Mouse (Mus musculus): ENCODE measurements around the gene Cdk5r2. TPM values are rescaled to one million over a fixed set of nuclear protein-coding genes. Genes with fewer than 3 reads are reported as not detected.

Gene Cdk5r2
- total RNA-seq, 2 experiments from 2014 or later: 0.06 TPM; not detected in 1

GRCm38 (mm10) chr1:74848946-74849345 lies 5.8 kb upstream of the Cdk5r2 start:
- intact Hi-C loops (cut with DNase I; ENCODE audit: low total_unique reads): no loop called here
- no peak for DNase-seq

GRCm38 (mm10) chr1:74850251-74850650 lies 4.5 kb upstream of the Cdk5r2 start:
- no peak for DNase-seq
- intact Hi-C loops (cut with DNase I; ENCODE audit: low total_unique reads): no loop called here

DNA sequence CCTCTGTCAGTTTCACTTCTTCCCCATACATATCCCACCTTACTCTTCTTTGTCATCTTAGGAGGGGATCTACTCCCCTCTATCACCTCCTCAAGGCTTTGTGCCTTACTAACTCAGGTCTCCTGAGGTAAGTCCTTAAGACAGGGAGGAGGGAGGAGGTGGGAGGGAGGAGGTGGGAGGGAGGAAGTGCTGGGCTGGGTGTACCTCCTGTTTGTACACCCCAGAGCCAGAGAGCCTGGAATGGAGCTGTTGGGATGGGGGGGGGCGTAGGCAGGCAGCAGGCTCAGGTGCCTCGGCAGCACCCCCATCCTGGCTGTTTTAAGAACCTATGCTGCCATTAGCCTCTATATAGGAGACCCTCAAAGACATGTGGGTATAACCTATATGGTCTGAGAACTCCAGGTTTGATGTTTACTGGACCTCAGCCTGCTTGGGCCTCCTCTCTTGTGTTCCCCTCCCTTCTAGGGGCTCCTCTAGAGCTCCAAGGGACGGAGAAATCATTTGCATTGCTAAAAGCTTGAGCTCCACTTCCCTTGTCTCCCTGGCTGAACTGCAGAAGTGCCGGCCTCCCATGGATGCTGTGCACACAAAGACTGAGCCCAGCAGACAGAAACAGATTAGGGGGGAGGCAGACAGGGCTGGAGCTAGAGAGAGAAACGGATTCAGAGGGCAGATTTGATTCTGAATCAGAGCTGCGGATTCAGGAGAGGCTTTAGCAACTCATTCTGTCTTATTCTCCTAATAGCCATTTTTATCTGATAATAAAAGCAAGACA lies 3.5 kb upstream of the Cdk5r2 start:
- no peak for DNase-seq
- intact Hi-C loops (cut with DNase I; ENCODE audit: low total_unique reads): no loop called here

DNA sequence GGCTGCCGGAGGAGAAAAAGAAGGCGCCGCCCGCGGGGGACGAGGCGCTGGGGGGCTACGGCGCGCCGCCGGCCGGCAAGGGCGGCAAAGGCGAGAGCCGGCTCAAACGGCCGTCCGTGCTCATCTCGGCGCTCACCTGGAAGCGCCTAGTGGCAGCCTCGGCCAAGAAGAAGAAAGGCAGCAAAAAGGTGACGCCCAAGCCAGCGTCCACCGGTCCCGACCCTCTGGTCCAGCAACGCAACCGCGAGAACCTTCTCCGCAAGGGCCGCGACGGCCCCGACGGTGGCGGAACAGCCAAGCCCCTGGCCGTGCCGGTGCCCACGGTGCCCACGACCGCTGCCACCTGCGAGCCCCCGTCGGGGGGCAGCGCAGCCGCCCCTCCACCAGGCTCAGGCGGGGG lies 422 bp downstream of the Cdk5r2 start:
- no peak for DNase-seq
- intact Hi-C loops (cut with DNase I; ENCODE audit: low total_unique reads): no loop called here

GRCm38 (mm10) chr1:74855651-74856438 lies 1.1 kb downstream of the Cdk5r2 start:
- DNase-seq: no peak
- intact Hi-C loops (cut with DNase I; ENCODE audit: low total_unique reads): no loop called here

DNA sequence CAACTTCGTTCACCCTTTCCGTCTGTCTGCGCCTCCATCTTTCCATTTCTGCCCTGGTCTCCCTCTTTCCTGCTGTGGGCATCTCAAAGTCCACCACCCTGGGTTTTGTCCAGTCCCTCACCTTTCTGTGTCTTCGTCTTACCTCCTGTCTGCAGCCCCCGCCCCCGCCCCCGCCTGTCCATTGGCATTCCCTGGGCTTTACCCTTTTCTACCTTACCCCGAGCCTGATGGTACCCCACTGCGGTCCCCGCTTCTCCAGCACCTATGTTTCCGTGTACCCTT lies 1.6 kb downstream of the Cdk5r2 start:
- DNase-seq: no peak
- intact Hi-C loops (cut with DNase I; ENCODE audit: low total_unique reads): no loop called here

DNA sequence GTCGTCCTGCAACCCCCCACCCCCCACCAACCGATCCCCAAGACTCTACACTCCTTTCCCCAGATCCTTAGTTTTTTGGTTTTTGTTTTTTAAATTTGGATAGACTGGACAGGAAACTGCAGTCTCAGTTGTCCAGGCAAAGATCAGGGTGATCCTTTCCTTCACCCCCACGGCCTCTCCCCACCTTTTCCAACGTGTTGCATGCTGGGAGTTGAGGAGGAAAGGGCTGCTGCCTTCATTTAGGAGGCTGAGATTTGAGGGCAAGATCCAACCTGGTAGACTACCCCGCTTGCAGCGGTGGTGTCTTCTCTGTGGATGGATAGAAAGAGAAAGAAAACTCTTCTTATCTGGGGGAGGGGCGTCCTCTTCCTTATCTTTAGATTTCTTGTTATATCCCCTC lies 2.1 kb downstream of the Cdk5r2 start:
- no peak for DNase-seq
- intact Hi-C loops (cut with DNase I; ENCODE audit: low total_unique reads): no loop called here

DNA sequence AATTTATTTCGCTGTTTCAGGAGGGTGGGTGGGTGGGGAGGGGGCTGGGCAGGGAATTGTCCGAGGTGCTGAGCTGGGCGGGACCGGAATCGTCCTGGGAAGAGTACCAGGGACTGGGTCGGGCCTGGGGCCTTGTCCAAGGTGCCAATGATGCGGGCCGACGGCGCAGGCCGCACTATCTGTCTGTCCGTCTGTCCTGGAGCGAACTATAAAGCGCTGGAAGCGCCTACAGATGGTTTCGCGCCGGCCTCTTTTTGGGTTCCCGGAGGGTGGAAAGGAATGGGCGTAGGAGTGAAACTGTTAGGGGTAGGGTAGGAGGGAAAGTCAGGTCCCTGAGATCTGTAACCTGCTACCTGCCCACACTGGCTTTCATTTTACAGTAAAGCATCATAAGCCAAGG lies 2.5 kb downstream of the Cdk5r2 start:
- no peak for DNase-seq
- intact Hi-C loops (cut with DNase I; ENCODE audit: low total_unique reads): no loop called here

DNA sequence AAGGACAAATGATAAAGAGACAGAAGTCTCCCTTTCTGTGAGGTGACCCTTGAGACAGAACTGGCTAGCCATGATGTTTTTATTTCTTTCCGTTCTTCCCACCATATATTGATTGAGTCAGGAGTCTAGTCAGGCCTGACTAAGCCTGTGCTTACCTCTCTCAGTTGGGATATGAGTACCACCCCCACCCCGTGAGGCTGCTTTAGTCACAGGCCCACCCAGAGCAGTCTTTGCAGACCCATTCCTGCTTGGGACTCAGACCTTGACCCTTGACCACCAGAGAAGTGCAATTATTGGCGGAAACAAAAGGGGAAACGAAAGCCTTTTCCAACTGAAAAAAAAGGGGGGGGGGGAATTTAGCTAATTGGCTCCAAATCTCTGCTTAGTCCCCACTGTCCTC lies 2.9 kb downstream of the Cdk5r2 start:
- no peak for DNase-seq
- intact Hi-C loops (cut with DNase I; ENCODE audit: low total_unique reads): no loop called here

DNA sequence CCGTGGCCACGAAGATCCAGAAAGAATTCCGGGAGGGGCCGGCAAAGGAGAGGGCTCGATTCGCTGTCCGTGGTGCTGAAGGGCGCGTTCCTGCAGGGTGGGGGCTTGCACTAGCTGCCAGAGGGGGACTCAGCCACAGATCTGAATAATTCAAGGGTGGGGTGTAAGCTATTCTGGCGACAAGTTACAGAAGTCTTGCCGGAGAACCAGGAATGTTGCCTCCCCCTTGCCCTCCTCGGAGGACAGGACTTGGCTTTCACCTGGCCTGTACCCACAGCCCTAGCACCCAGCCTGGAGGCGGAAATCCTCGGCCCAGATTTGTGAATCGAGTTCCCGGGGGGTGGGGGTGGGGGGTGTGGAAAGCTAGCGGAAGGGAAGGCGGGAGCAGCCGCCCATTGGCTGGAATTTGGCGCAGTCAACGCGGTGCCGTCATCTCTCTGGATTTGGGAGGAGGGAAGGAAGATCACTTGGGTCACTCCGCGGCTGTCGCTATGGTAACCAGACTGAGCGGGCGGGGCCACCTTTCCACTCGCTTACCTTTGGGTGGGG lies 3.5 kb downstream of the Cdk5r2 start:
- intact Hi-C loops (cut with DNase I; ENCODE audit: low total_unique reads): no loop called here
- peak; percentile 72 for DNase-seq

DNA sequence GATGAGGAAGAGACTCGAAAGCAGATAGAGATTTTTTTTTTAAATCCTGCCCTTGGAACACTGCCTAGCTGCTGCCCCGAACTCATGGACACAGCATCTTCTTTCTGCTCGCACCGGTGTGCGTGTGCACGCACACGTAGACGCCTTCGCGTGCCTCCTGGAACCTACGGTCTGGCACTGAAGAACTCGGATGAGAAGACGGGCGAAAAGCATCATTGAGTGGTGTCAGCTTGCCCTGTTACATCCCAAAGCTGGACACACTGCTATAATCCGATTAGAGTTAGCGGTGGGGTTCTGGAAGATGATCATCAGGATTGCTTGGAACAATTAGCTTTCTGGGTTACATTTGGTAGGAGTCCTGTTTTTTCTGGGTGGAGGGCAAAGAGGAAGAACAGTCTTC lies 4.1 kb downstream of the Cdk5r2 start:
- intact Hi-C loops (cut with DNase I; ENCODE audit: low total_unique reads): no loop called here
- DNase-seq: no peak

- no peak for DNase-seq
- intact Hi-C loops (cut with DNase I; ENCODE audit: low total_unique reads): no loop called here
Observed at GRCm38 (mm10) chr1:74859223-74859984, 4.7 kb downstream of the Cdk5r2 start.

DNA sequence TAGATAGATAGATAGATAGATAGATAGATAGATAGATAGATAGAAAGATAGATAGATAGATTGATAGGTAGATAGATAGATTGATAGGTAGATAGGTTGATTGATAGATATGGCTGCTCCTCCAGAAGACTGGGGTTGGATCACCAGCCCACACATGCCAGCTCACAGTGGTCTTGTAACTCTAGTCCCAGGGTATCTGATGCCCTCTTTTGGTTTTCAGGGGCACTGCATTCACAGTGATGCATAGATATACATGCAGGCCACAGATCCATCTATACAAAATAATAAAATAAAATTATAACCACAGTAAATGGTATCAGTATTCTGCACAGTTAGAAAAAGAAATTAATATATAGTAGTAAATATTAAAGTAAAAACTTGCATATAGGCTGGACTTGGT lies 7.0 kb downstream of the Cdk5r2 start:
- no peak for DNase-seq
- intact Hi-C loops (cut with DNase I; ENCODE audit: low total_unique reads): no loop called here

- DNase-seq: no peak
- intact Hi-C loops (cut with DNase I; ENCODE audit: low total_unique reads): no loop called here
Observed at GRCm38 (mm10) chr1:74872218-74872617, 17.5 kb downstream of the Cdk5r2 start.

- intact Hi-C loops (cut with DNase I; ENCODE audit: low total_unique reads): no loop called here
Observed at GRCm38 (mm10) chr1:74877199-74877598, 22.5 kb downstream of the Cdk5r2 start.

GRCm38 (mm10) chr1:74880785-74881360 lies 26.1 kb downstream of the Cdk5r2 start:
- peak; percentile 63 for DNase-seq
- intact Hi-C loops (cut with DNase I; ENCODE audit: low total_unique reads): no loop called here

More at GRCm38 (mm10) chr1:74877199-74877598, 22.5 kb downstream of the Cdk5r2 start:
- DNase-seq: no peak

DNA sequence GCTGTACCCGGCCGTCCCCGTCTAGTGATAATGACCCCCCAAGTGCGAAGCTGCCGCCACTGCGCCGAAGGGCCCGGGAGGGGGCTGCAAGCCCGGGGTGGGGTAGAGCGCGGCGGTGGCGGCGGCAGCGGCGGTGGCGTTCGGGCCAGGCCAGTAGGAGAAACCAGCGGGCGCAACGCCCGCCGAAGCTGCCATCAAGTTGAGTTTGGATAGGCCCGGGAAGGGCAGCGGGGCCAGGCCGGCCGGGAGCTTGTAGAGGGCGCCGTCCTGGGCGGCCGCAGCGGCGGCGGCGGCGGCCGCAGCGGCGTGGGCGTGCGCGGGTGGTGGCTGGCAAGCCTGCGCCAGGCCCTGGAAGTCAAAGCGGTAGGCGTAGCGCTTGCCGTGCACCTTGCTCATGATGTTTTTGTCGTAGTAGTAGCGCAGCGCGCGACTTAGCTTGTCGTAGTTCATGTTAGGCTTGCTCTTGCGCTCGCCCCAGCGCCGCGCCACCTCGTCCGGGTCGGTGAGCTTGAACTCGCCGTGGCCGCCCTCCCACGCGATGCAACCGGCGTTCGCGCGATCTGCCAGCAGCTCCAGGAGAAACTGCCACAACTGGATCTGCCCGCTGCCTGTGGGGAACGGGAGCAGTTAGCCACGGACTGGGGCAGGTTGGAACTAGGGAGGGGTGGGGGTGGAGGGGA lies 27.5 kb downstream of the Cdk5r2 start:
- intact Hi-C loops (cut with DNase I; ENCODE audit: low total_unique reads): no loop called here
- DNase-seq: no peak

GRCm38 (mm10) chr1:74882828-74883227 lies 28.1 kb downstream of the Cdk5r2 start:
- intact Hi-C loops (cut with DNase I; ENCODE audit: low total_unique reads): no loop called here
- no peak for DNase-seq

DNA sequence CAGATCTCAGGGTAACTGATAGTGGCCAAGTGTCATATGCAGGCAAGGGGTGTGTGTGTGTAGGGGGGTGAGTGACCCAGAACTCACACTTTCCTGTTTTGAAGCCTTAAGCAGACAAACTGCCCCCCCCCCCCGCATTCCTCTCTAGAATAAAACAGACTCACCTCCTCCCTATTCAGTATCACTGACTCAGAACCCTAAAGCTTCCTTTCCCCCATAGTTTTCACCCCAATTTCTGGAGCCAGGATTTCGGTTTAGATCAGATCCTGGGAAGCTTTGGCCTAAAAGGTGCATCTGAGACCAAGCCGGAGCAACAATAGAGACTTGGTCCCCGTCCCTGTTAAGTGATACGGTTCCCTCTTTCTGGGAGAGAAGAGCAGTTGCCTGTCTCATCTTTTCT lies 28.7 kb downstream of the Cdk5r2 start:
- no peak for DNase-seq
- intact Hi-C loops (cut with DNase I; ENCODE audit: low total_unique reads): no loop called here
